Mouse (Mus musculus): ENCODE measurements at regions not wholly inside any gene's neighbourhood (a gene's known extent, or its start where the extent isn't known, plus 50 kb on each side); places are given as distances from the start of the nearest gene placed in this dataset.

GRCm38 (mm10) chr7:119350641-119351040 is 108.4 kb downstream of the Gp2 start:
- TF ChIP-seq CTCF (IDR thresholded peaks at IDR 0.05 in 2 of 3, conservative IDR thresholded peaks at IDR 0.05 in 1 of 3; ENCODE audit: control insufficient read depth in 1 of 3, insufficient read depth in 1 of 3, low read depth in 2 of 3, low read length in 3 of 3, poor library complexity in 1 of 3, severe bottlenecking in 1 of 3): no peak
- TF ChIP-seq GATA1 (IDR thresholded peaks at IDR 0.05; ENCODE audit: low read depth, low read length): no peak
- TF ChIP-seq USF1 (IDR thresholded peaks at IDR 0.05; ENCODE audit: low read depth, low read length): no peak
- TF ChIP-seq RCOR1 (IDR thresholded peaks at IDR 0.05; ENCODE audit: low read depth, low read length): no peak
- no peak for TF ChIP-seq ZC3H11A (IDR thresholded peaks at IDR 0.05; ENCODE audit: low read depth, low read length)
- TF ChIP-seq POLR2AphosphoS2 (IDR thresholded peaks at IDR 0.05; ENCODE audit: low read length): no peak
- no peak for TF ChIP-seq EP300 (IDR thresholded peaks at IDR 0.05; ENCODE audit: low read depth in 1 of 2, low read length in 2 of 2)
- TF ChIP-seq MAX (IDR thresholded peaks at IDR 0.05; ENCODE audit: low read length): no peak
- no peak for TF ChIP-seq ZNF384 (IDR thresholded peaks at IDR 0.05; ENCODE audit: low read depth, low read length)
- no peak for TF ChIP-seq SIN3A (IDR thresholded peaks at IDR 0.05; ENCODE audit: low read length)
- no peak for TF ChIP-seq ZMIZ1 (IDR thresholded peaks at IDR 0.05; ENCODE audit: low read depth, low read length)
- no peak for TF ChIP-seq MYB (IDR thresholded peaks at IDR 0.05; ENCODE audit: low read depth, low read length)
- TF ChIP-seq HCFC1 (IDR thresholded peaks at IDR 0.05; ENCODE audit: low read depth, low read length): no peak
- no peak for TF ChIP-seq POLR2A (IDR thresholded peaks at IDR 0.05; ENCODE audit: control insufficient read depth in 1 of 2, insufficient read depth in 1 of 2, low read depth in 1 of 2, low read length in 2 of 2, poor library complexity in 1 of 2)

Data from MEL (cell line).